Mouse (Mus musculus) ES-E14 (cell line): ENCODE results near the gene Top1. TPM values are rescaled to one million over a fixed set of nuclear protein-coding genes. Genes with fewer than 3 reads are reported as not detected.

Experiments
- DNase-seq: peaks from one replicate; pipeline ENCODE4 v3.0.0-alpha.2; 2013; ENCODE audit warnings: low read depth, low spot score
- H3K27ac ChIP-seq: 2 replicates; pipeline ENCODE4 v1.5.1; 2012; ENCODE audit warnings: low read depth, mild to moderate bottlenecking, low read length, moderate library complexity, mixed read lengths; ENCODE audit not compliant: poor library complexity, insufficient read depth, severe bottlenecking
- H3K36me3 ChIP-seq: 2 replicates; pipeline ENCODE4 v1.6.1; 2012; ENCODE audit warnings: mild to moderate bottlenecking, low read length, moderate library complexity, mixed read lengths; ENCODE audit not compliant: control insufficient read depth, poor library complexity, insufficient read depth, severe bottlenecking
- H3K4me1 ChIP-seq, 2 experiments: fragments of 150-350 bp in 1 of 2; sonication (generic) in 1 of 2; 2 replicates each; pipeline ENCODE4 v1.6.1; 2012; ENCODE audit warnings: low read length in 2 of 2, mild to moderate bottlenecking in 1 of 2, mixed read lengths in 1 of 2; ENCODE audit not compliant: control insufficient read depth in 2 of 2, insufficient read depth in 2 of 2, poor library complexity in 1 of 2
- H3K4me3 ChIP-seq, 2 experiments: fragments of 150-350 bp in 1 of 2; sonication (generic) in 1 of 2; 2 replicates each; pipeline ENCODE4 v1.5.1; 2012; ENCODE audit warnings: low read length in 2 of 2, low read depth in 1 of 2, mild to moderate bottlenecking in 1 of 2, mixed read lengths in 1 of 2; ENCODE audit not compliant: insufficient read depth in 1 of 2, poor library complexity in 1 of 2, severe bottlenecking in 1 of 2
- H3K9ac ChIP-seq: 2 replicates; pipeline ENCODE4 v1.6.1; 2012; ENCODE audit warnings: low read depth, mild to moderate bottlenecking, low read length, mixed read lengths; ENCODE audit not compliant: poor library complexity, insufficient read depth, severe bottlenecking
- H3K9me3 ChIP-seq: fragments of 150-350 bp; sonication (generic); 2 replicates; pipeline ENCODE4 v1.6.1; 2012; ENCODE audit warnings: low read depth, mild to moderate bottlenecking, low read length; ENCODE audit not compliant: control insufficient read depth, insufficient read depth
- CHD2 ChIP-seq: IDR thresholded peaks from 2 replicates; pipeline ENCODE4 v1.6.1; 2014; ENCODE audit warnings: mild to moderate bottlenecking, low read depth, low read length, inconsistent platforms
- HCFC1 ChIP-seq: IDR thresholded peaks from 2 replicates; pipeline ENCODE4 v1.6.1; 2012; ENCODE audit warnings: low read length, inconsistent platforms, borderline replicate concordance; ENCODE audit not compliant: insufficient read depth
- MAFK ChIP-seq: IDR thresholded peaks from 2 replicates; pipeline ENCODE4 v1.6.1; 2014; ENCODE audit warnings: mild to moderate bottlenecking, low read depth, low read length, inconsistent platforms; ENCODE audit not compliant: insufficient read depth
- ZC3H11A ChIP-seq: IDR thresholded peaks from 2 replicates; pipeline ENCODE4 v1.6.1; 2012; ENCODE audit warnings: low read depth, mild to moderate bottlenecking, inconsistent platforms, low read length, borderline replicate concordance
- ZNF384 ChIP-seq: IDR thresholded peaks from 2 replicates; pipeline ENCODE4 v1.6.1; 2012; ENCODE audit warnings: low read depth, low read length, inconsistent platforms
- in situ Hi-C, 2 experiments: fragments of 600-800 bp; cut with MboI; formaldehyde crosslinking; loops; one replicate each; pipeline ENCODE4 v1.15.1; 2025; ENCODE audit warnings: low sequenced_read_pairs in 2 of 2, inconsistent platforms in 1 of 2; ENCODE audit not compliant: unreplicated experiment in 2 of 2
- total RNA-seq: library from RNA; depleted of rRNA; stranded (reverse); fragments of 300-350 nt; gene quantifications from 2 replicates; pipeline ENCODE4 v1.2.3, GENCODE M21; 2012

Gene Top1
- total RNA-seq, 1 experiment = 52.7 TPM

- peaks cover 3% of the 10 kb centered on the region for H3K9me3 ChIP-seq
- peak; percentile 79 for TF ChIP-seq MAFK
- TF ChIP-seq ZC3H11A = no peak
- TF ChIP-seq CHD2 = no peak
- DNase-seq = no peak
- in situ Hi-C loops = no loop called here
- no peak overlapping the region for H3K4me3 ChIP-seq
- no peaks in the 10 kb centered on the region for H3K4me1 ChIP-seq
- H3K27ac ChIP-seq = no peak overlapping the region
- H3K36me3 ChIP-seq = peaks cover 3% of the 10 kb centered on the region
- H3K9ac ChIP-seq = no peak overlapping the region
Observed at GRCm38 (mm10) chr2:160639911-160640717, 5.6 kb upstream of the Top1 start.

GRCm38 (mm10) chr2:160641176-160641575 lies 4.5 kb upstream of the Top1 start:
- no peak for TF ChIP-seq ZNF384
- TF ChIP-seq CHD2 = no peak
- no peak for TF ChIP-seq ZC3H11A
- TF ChIP-seq MAFK = no peak
- TF ChIP-seq HCFC1 = no peak
- peaks cover 3% of the 10 kb centered on the region for H3K36me3 ChIP-seq
- in situ Hi-C loops = no loop called here
- H3K27ac ChIP-seq = no peak overlapping the region
- H3K4me3 ChIP-seq = no peak overlapping the region
- H3K4me1 ChIP-seq = no peaks in the 10 kb centered on the region
- no peak for DNase-seq
- H3K9me3 ChIP-seq = peaks cover 3% of the 10 kb centered on the region
- no peak overlapping the region for H3K9ac ChIP-seq

DNA sequence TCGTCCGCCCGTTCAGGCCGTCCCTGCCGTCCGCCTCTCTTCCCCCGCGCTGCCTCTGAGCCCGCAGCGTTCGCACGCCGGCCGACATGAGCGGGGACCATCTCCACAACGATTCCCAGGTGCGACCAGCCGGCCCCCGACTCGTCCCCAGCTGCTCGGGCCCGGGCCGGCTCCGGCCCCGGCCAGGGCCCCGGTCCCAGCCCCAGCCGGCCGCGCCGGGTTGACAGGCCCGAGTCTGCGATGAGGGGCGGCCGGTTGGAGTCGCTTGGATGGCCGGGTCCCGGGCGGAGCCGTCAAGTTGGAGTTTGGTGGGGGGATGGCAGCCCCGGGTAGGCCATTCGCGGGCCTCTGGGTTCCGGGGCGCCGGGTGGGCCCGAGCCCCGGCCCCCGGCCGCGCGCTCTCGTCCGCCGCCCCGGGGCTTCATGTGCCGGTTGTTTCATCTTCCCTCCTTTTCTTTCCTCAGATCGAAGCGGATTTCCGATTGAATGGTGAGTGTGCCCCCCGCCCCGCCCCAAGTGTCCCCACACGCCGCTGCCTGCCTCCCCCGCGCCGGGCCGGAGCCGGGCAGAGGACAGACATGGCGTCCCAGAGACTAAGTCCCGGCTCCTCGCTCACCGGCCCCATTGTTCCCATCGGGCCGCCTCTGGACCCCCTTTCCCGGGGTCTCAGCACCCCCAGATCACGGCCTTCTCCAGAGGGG lies 606 bp downstream of the Top1 start:
- Histone ChIP-seq H3K27ac (peak overlapping the region; percentile 99), H3K9me3 (peaks cover 1% of the 10 kb centered on the region; the same call in 1 of the 2 replicates), H3K4me3 (peak overlapping the region; percentile 79 to 95), H3K4me1 (no peaks in the 10 kb centered on the region), H3K9ac (peak overlapping the region; percentile 100), H3K36me3 (peaks cover 4% of the 10 kb centered on the region; the same call in 1 of the 2 replicates)
- DNase-seq = no peak
- in situ Hi-C loops = no loop called here
- TF ChIP-seq HCFC1 (0 out of 2 replicates have a peak, but pooled peaks have one; percentile 14), ZC3H11A (no peak)

GRCm38 (mm10) chr2:160646845-160647178 lies 1.1 kb downstream of the Top1 start:
- Histone ChIP-seq H3K27ac (peak overlapping the region; percentile 99), H3K36me3 (peaks cover 4% of the 10 kb centered on the region; the same call in 1 of the 2 replicates), H3K9me3 (peaks cover 1% of the 10 kb centered on the region; the same call in 1 of the 2 replicates), H3K9ac (peak overlapping the region; percentile 100), H3K4me1 (no peaks in the 10 kb centered on the region), H3K4me3 (peak overlapping the region; percentile 79 to 95)
- in situ Hi-C loops = no loop called here
- DNase-seq = no peak
- TF ChIP-seq ZC3H11A = no peak
- no peak for TF ChIP-seq MAFK
- TF ChIP-seq ZNF384 = no peak
